Mouse (Mus musculus) ovary, postnatal 10 days (tissue): ENCODE measurements around the gene Emc1.
A peak's percentile ranks its signal among the peaks of the same experiment; 100 is the strongest.

Experiments
- DNase-seq: peaks from one replicate; pipeline ENCODE4 v3.0.0; 2022; ENCODE audit warnings: low spot score

Emc1 gene

GRCm38 (mm10) chr4:139351931-139352711 lies at the start of gene Emc1, which contains the start of the genes Mrto4 and Ubr4:
TSS of gene Emc1 (plus strand) at chr4:139352587.
TSS of gene Mrto4 (minus strand) at chr4:139352576.
TSS of gene Ubr4 (plus strand) at chr4:139352609.
- peak; percentile 80 for DNase-seq

GRCm38 (mm10) chr4:139305521-139305920 lies 46.9 kb upstream of the Emc1 start:
- DNase-seq = no peak

DNA sequence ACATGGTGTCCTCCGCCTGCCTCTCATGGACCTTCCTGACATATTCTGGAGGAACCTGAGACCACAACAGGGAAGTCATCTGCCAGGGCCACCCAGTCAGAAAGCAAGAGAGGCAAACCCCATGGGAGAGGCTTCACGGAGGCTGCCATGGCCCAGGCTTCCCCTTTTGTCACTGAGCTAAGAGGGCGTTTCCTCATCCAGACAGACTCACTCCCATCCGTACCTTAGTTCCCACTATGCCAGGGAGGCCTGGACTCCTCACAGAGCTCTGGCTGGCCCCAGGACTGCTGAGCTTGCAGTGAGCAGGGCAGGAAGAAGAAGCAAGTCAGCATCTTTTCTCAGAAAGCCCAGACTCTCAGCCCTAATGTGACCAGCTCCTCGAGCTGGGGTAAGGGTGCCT lies 44.5 kb upstream of the Emc1 start:
- DNase-seq = no peak

- no peak for DNase-seq
Observed at GRCm38 (mm10) chr4:139309651-139310050, 42.7 kb upstream of the Emc1 start.

GRCm38 (mm10) chr4:139310171-139310898 lies 42.1 kb upstream of the Emc1 start, which contains the start of the genes Pqlc2 and Akr7a5:
TSS of gene Pqlc2 (minus strand) at chr4:139310708.
TSS of gene Akr7a5 (plus strand) at chr4:139310744.
- DNase-seq = peak; percentile 97

DNA sequence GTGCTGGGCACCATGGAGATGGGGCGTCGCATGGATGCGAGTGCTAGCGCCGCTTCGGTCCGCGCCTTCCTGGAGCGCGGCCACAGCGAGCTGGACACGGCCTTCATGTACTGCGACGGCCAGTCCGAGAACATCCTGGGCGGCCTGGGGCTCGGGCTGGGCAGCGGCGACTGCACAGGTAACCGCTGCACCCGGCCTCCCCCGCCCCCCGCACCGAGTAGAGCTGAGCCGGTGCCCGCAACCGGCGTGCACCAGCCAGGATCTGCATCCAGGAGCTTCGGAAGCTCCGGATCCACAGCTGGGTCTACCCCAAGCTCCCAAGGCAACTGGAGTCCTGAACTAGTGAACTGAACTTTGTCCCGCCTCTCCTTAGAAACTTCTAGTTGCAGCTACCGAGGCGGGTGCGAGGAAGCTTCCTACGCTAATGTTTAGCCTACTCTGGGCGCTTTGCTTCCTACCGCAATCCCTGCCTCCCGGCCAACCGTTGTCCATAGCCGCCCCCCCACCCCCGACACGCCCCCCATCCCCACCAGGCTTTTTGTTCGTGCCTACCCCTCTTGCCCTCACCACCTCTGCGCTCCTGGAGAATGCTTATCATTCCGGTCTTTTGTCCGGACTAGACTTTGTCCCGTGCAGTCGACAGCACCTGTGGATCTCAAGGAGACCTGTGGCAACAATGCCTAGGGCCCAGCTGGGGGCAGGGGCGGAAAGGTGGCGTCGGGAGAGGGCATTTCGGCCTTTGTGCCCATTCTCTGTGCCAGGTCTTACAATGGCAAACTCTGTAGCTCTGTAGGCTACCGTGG lies 41.3 kb upstream of the Emc1 start:
- no peak for DNase-seq

- DNase-seq = no peak
Observed at GRCm38 (mm10) chr4:139311707-139312106, 40.7 kb upstream of the Emc1 start.

GRCm38 (mm10) chr4:139312632-139313031 lies 39.8 kb upstream of the Emc1 start:
- no peak for DNase-seq

DNA sequence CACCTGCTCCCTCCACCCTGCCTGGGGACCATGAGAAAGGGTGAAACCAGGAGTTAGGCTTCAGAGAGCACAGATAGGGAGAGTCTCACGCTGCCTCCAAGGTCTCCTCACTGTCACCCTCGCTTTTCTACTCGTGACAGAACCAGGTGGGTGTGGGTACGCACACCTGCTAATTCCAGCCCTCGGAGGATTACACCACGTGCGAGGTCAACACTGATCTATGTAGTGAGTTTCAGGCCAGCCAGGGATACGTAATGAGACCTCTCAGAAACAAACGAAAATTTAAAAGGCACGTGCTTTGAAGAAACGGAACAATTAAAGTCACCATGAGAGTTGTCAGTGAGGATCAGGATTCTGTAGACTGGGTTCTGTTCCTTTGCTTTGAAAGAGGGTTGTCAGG lies 33.9 kb upstream of the Emc1 start:
- no peak for DNase-seq

DNA sequence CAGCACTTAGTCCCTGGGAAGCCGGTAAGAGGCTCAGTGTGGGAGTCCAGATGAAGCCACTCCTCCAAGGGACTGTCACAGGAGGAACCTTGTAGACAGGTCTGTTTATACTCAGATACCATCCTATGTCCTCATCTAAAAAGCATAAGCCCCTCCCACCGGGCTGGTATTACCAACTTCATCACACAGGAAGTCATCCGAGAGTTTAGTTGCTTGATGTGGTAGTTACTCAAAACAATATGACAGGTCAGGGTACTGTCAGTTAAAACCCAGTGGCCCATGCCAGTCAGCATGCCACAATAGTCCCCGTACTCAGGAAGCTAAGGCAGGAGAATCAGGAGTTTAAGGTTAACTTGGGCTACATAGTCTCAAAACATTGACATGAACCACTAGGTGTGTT lies 32.6 kb upstream of the Emc1 start:
- DNase-seq = no peak

DNA sequence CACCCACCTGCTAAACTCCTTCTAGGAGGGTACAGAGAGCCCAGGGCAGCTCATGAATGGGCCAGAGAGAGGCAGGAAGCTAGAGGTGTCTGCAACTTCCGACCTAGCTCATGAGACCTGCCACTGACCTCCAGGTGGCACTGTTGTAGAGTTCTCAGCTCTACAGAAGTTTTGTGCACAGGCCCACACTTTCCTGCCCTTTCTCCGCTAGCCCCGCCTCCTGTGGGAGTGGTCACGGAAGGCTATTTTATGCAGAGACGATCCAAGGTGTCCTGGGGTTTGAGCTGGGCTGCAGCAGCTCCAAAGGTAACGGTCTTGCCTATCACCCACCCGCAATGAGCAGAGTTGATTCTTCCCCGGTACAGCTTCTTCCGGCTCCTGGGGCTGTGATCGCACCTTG lies 21.8 kb upstream of the Emc1 start:
- no peak for DNase-seq

GRCm38 (mm10) chr4:139334631-139335295 lies 17.6 kb upstream of the Emc1 start:
- DNase-seq = no peak

GRCm38 (mm10) chr4:139335507-139335906 lies 16.9 kb upstream of the Emc1 start:
- DNase-seq = no peak

DNA sequence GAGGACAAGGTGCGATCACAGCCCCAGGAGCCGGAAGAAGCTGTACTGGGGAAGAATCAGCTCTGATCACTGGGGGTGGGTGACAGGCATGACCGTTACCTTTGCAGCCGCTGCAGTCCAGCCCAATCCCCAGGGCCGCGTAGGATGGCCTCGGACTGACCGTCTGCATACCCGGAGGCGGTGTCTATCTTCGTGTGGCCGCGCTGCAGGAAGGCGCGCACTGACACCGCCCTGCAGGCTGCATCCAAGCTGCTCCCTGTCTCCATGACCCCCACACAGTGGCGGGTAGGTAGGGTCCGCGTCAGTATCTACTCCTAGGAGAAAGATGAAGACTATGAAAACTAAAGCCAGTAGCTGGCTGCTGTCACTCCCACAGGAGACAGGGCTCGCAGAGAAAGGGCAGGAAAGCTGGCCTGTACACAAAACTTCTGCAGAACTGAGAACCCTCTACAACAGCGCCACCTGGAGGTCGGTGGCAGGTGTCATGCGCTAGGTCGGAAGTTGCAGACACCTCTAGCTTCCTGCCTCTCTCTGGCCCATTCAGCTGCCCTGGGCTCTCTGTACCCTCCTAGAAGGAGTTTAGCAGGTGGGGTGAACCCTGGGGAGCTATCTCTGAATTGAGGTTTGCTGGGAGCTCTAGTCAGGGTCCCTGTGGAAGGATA lies 15.4 kb upstream of the Emc1 start:
- peak; percentile 39 for DNase-seq

GRCm38 (mm10) chr4:139338145-139338544 lies 14.2 kb upstream of the Emc1 start:
- no peak for DNase-seq

DNA sequence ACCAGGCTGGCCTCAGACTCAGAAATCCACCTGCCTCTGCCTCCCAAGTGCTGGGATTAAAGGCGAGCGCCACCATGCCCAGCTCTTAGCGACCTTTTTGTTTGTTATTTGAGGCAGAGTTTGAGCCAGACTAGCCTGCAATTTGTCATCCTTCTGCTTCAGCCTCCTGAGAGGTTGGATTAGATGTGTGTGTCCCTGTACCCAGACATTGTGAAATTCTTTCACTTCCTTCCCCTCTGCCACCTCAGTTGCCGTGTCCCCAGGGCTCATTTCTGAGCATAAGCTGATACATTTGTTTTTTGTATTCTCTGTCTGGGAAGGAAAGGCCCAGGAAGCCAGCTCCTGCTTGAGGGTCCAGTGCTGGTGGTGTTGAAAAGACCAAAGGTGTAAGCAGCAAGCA lies 11.6 kb upstream of the Emc1 start:
- DNase-seq = no peak

- DNase-seq = no peak
Observed at GRCm38 (mm10) chr4:139341556-139342233, 10.7 kb upstream of the Emc1 start.

GRCm38 (mm10) chr4:139343718-139344117 lies 8.7 kb upstream of the Emc1 start:
- no peak for DNase-seq

DNA sequence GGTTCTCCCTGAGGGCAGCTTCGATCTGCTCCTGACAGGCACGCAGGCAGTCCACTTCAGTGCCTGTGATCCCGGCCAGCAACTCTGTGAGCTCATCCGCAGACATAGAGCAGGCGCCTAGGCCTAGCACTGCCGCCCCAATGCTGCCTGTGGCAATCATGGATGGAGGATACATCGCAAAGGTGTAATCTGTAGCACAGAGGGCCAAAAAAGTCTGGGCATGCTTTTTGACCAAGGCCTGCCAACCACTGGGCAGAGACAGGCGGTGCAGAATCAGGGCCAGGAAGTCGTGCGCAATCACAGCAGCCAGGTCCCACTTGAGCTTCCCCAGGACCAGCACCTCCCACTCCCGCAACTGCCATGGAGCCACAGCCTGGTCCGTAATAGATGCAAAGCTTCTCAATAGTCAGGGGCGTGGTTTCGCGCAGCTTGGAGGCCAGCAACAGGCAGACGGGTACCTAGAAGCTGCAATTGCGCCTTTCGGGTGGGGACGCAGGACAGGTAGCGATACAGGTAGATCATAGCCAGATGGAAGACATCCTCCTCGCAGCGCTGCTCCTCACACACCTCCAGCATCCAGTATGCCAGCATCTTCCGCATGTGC lies 6.9 kb upstream of the Emc1 start:
- no peak for DNase-seq

DNA sequence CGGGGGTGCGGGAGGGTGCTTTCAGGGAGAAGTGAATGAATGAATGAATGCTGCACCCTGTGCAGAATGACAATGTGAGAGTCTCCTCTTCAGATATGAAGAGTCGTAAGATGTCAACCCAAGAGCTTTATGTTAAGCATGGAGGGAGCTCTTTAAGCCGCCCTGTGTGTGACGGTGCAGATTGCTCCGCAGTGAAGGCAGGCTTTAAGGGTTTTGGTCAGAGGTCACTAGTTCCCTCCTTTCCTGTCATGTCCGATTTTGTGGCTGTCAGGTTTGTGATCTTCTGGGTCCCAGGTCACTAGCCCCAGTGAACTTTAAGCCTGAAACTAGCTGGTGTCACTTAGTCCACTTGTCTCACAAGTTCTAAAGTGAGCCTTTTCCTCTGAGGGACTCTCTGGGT lies 445 bp downstream of the Emc1 start:
- DNase-seq = no peak
